Mouse (Mus musculus) lung, postnatal 0 days (tissue): ENCODE results near the gene Ccdc189.

ENCODE experiments used
- CTCF ChIP-seq: IDR thresholded peaks from 2 replicates; pipeline ENCODE4 v1.5.1; 2016; ENCODE audit warnings: antibody characterized with exemption, mild to moderate bottlenecking
- EP300 ChIP-seq: IDR thresholded peaks from 2 replicates; pipeline ENCODE4 v1.6.1; 2016; ENCODE audit warnings: antibody characterized with exemption, mild to moderate bottlenecking, control low read depth

DNA sequence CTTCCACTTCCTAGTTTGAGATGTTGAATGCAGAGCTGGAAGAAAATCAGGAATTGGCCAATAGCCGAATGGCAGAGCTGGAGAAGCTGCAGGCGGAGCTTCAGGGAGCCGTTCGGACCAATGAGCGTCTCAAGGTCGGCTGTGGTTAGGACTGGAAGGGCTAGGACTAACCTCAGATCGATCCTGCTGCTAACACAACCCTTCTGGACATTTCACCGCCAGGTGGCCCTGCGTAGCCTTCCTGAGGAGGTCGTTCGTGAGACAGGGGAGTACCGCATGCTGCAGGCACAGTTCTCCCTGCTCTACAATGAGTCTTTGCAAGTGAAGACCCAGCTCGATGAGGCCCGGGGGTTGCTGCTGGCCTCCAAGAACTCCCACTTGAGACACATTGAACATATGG is 4.2 kb upstream of the Ccdc189 start:
- TF ChIP-seq CTCF (no peak), EP300 (no peak)
